Mouse (Mus musculus) kidney, adult 11 months (tissue): ENCODE measurements around the gene Klhl7.

ENCODE experiments used
- DNase-seq: peaks from one replicate; pipeline ENCODE4 v3.0.0; 2022

The Klhl7 gene

GRCm38 (mm10) chr5:24181514-24182295 lies 81.3 kb downstream of the Klhl7 start:
- DNase-seq = no peak

- DNase-seq = no peak
These were observed 81.9 kb downstream of the Klhl7 start for GRCm38 (mm10) chr5:24182296-24182734.

- no peak for DNase-seq
These were observed 82.7 kb downstream of the Klhl7 start for GRCm38 (mm10) chr5:24183096-24183495.

- DNase-seq = no peak
These were observed 83.6 kb downstream of the Klhl7 start for GRCm38 (mm10) chr5:24184011-24184410.

GRCm38 (mm10) chr5:24188476-24188875 lies 88.1 kb downstream of the Klhl7 start:
- DNase-seq = no peak

- DNase-seq = no peak
These were observed 91.4 kb downstream of the Klhl7 start for GRCm38 (mm10) chr5:24191821-24192220.

- DNase-seq = no peak
These were observed 100.6 kb downstream of the Klhl7 start for GRCm38 (mm10) chr5:24201006-24201405.

GRCm38 (mm10) chr5:24202492-24202891 lies 102.1 kb downstream of the Klhl7 start:
- no peak for DNase-seq

GRCm38 (mm10) chr5:24203266-24203665 lies 102.9 kb downstream of the Klhl7 start:
- no peak for DNase-seq

GRCm38 (mm10) chr5:24207965-24208364 lies 107.6 kb downstream of the Klhl7 start:
- no peak for DNase-seq

GRCm38 (mm10) chr5:24208505-24208904 lies 108.1 kb downstream of the Klhl7 start:
- no peak for DNase-seq
